Mouse (Mus musculus): ENCODE measurements around the gene Nudt16l1.

DNA sequence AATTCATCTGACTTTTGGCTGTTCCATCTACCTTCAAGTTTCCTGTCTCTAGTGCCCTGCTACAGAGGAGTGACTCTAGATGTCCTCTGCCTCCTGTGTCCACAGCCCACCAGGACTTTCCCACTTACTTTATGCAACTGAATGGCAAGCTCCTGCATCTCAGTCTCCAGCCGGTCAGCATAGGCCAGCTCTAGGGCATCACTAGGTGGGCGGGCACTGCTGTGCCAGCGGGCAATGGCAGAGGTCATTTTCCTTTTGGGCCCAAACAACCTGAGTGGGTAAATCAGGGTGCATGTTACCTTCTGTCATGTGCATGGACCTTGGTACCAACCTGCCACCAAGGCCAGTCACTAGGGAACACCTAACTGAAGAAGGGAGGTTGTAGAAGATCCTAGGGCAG, 4.9 kb downstream of the Nudt16l1 start:
- TF ChIP-seq EP300 (IDR thresholded peaks at IDR 0.05; ENCODE audit: insufficient read depth, low read depth, low read length) (no peak), CTCF (IDR thresholded peaks at IDR 0.05; ENCODE audit: low read depth, low read length) (no peak), POLR2A (IDR thresholded peaks at IDR 0.05; ENCODE audit: insufficient read depth, low read length) (no peak)

Data from ES-Bruce4 (cell line).